Mouse (Mus musculus) neutrophil, adult 5-6 weeks (primary cell): Measurements from ENCODE around the gene Dis3l. TPM values are rescaled to one million over a fixed set of nuclear protein-coding genes. Genes with fewer than 3 reads are reported as not detected.
A peak's percentile ranks its signal among the peaks of the same experiment; 100 is the strongest.

Source experiments
- ATAC-seq: fragments of 151-379, 151-347 bp; 2 replicates; pipeline ENCODE4 v1.8.0; 2017; ENCODE audit warnings: mild to moderate bottlenecking, moderate TSS enrichment; ENCODE audit not compliant: insufficient number of reproducible peaks, poor library complexity, low FRiP score, severe bottlenecking; ENCODE audit errors: extremely low read depth
- total RNA-seq: library from RNA; stranded (forward); fragments of 200-1000 nt; gene quantifications from 2 replicates; pipeline ENCODE4 v1.2.3, GENCODE M21; 2017

Dis3l gene
- 12.7 and 13.8 TPM in 2 replicates for total RNA-seq

DNA sequence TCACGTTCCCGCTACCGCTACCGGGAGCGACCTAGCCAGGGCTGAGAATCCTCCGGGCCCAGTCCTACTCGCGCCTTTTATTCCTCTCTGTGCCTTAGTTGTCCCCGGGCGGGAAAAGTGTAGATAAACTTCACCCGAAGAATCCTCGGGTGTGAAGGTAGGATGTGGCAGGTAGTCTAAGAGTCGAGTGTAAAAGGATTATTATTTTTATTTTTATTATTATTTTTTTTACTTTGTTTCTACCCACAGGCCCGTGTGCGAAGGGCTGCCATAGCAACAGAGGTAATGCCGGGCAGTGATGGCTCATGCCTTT lies at the start of gene Dis3l:
Dis3l (minus strand) TSS at position 35 of the 313 bp plus-strand sequence.
- ATAC-seq: no peak

DNA sequence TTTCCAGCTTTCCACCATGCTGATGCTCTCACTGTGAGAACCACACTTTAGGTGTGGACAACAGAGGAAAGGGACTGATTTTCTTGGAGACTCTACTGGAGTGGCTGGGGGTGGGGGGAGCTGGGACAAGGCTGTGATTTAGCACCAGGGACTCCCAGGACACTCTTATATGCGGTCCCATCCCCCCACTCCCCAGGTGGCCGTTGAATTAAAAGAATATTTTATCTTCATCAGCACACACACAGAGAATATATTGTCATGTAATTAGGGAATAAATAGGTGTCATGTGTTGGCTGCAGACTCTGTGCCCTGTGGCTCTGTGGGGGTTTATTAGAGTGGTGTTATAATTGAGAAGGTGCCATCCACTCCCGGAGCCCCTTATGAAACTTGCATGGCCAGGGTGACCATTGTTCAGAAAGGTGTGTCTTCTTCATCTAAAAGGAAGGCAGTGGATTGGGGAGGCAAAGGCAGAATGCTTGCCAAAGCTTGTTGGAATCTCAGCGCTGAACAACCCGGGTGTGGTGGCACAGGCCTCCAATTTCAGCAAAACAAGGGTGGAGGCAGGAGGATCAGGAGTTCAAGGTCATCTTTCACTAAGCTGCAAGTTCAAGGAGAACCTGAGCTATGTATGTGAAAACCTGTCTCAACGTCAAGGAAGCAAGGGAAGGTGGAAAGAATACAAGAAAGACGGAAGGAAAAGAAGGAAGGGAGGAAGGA lies 48.6 kb upstream of the Dis3l start:
- ATAC-seq: no peak

DNA sequence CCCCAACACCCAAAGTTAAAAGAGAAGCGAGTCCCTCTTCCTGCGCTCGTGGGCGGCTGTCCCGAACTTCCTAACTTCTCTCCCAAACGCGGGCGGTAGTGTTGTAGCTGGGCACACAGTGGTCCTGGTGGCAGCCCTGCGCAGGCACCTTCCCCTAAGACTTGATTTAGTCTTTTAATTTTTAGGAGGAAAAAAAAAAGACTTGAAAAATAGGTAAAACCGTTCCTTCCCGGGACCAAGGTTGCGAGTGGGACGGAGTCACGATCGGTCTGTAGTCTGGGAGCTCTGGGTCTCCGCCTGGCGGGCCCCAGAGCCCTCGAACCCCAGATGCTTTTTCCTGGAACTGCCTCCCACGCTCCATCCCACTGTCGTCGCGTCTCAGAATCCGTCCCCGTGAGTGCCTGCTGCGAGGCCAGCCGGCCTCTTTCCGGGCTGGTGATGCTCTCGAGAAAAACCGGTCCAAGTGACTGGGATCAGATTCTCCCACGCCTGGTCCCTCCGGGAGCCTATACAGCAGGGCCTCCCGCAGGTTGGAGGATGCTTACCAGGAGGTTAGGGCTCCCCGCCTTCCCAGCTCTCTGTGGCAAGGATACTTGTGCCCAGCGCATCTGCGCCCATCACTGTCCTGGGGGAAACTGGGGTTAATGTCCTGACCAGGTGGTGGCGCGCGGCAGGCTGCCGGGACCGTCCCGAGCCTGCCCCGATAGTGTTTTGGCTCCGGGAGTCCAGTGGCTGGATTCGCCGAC lies 45.6 kb upstream of the Dis3l start:
- ATAC-seq: no peak

DNA sequence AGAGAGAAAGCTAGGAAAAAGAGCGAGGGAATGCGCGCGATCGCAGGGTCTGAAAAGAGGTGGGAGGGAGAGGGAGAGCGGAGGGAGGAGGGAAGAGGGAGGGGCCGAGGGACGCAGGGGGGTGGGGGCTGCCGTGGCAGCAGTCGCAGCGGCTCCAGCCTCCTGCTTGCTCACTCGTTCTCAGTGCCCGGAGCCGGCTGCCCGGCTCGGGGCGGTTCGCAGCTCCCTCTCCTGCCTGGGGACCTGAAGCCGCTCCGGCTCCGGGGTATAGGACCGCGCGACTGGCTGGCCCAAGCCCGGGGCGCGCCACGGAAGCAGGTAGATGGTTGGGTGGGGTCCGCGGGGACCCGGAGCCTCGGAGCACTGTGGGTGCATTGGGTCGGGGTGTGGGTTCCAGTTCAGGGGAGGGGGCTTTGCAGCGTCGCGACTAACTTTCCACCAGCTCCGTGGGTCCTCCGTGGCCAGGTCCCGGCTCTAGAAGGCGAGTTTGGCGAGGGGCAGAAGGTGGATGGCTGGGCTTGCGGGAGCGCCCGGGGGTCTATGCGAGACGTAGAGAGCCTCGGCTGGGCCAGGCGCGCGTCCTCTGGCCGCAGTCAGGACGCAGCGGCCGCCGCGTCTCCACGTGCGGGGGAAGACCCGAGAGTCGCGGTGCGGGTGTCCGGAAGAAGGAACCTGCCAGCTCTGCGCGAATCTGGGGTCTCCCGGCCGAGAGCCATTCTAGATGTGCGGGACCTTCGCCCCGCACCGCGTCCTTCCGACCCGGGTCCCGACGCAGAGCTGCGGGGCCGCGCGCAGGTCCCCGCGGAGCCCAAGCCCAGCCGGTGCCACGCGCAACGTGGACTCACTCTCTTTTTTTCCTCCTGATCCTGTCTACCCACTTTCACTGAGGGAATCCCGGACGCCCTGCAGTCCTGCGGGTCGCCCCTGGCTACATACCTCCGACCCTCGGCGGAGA lies 44.7 kb upstream of the Dis3l start, which contains the start of gene Megf11:
Megf11 (plus strand) TSS at position 116 of the 955 bp plus-strand sequence.
- no peak for ATAC-seq

DNA sequence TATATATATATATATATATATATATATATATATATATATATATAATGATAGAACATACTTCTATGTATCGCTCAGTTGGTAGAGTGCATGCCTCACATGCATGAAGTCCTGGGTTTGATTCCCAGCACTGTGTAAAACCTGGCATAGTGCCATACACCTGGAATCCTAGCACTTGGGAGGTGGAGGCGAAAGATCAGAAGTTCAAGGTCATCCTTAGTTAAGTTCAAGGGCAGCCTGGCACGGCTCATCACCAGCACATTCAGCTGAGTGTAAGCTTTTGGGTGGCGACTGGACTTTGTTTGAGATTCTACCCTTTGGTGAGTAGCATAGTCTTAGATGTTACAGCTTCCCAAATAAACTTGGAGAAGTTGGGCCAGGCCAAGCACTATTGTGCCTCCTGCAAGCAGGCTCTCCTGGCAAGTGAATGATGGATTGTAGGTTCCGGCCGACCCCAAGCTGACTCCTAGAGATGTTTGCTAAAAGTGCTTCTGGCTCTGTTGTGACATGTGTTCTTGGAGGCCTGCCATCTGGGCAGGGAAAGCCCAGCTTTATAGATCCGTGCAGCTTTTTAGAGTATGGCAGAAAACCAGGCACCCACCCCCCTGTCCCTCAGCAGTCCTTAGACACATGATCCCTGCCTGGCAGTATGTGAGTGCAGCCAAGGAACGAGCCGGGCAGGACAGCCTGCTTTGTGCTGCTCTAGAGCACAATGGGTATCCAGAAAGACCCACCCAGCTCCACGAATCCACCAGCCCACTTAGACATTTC lies 42.1 kb upstream of the Dis3l start:
- no peak for ATAC-seq

DNA sequence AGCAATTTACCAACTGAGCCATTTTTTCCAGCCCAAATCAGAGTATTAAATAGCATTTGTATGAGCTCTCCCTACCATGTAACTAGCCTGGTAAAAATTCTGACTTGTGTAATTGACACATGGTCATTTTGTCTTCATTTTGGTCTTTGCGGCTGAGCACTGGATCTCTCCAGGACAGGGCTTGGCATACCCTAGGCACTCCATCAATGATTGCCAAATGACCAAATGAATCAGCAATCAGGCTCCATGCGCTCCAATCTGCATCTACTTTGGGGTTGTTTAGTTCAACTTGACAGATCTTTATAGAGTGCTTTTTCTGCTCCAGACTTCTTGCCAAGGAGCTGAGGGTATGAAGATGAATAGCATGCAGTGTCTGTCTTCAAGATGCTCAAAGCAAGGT lies 35.3 kb upstream of the Dis3l start:
- no peak for ATAC-seq

DNA sequence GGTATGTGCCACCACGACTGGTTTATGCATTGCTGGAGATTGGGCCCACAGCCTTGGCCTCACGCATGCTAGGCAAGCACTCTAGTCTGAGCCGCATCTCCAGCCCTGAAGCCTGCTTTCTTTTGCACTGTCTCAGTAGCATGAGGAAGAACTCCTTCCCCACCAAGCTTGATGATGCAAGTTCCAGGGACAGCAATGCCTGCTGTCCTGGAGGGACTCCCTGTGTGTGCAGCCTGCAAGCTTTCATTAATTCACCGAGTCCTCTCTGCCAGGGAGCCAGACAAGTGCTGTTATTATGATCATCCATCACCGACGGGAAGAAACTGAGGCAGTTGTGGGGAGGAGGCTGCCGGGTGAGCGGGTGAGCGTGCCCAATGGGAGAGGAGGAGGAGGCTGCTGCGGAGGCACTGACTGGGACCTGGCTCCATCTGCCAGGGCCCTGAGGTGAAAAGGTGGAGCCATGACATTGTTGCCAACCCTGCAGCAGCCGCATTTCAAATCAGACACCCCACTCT lies 30.3 kb upstream of the Dis3l start:
- ATAC-seq: no peak

DNA sequence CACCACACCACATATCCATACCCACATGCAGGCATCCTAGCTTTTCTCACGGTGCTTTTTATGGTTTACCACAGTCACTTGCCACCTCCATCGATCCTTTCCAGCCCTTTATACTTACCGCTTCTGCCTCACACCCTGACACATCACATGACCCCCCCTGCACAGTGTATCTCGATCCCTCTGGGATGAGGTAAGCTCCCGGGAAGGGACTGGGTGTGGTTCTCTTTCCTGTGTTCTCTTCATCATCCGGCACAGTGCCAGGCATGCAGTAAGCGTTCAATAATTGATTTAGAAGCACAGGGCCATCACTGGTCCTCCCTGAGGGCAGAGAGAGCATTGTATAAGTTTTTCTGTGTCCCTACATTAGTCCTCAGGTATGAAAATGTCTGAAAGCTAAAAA lies 28.8 kb upstream of the Dis3l start:
- no peak for ATAC-seq

DNA sequence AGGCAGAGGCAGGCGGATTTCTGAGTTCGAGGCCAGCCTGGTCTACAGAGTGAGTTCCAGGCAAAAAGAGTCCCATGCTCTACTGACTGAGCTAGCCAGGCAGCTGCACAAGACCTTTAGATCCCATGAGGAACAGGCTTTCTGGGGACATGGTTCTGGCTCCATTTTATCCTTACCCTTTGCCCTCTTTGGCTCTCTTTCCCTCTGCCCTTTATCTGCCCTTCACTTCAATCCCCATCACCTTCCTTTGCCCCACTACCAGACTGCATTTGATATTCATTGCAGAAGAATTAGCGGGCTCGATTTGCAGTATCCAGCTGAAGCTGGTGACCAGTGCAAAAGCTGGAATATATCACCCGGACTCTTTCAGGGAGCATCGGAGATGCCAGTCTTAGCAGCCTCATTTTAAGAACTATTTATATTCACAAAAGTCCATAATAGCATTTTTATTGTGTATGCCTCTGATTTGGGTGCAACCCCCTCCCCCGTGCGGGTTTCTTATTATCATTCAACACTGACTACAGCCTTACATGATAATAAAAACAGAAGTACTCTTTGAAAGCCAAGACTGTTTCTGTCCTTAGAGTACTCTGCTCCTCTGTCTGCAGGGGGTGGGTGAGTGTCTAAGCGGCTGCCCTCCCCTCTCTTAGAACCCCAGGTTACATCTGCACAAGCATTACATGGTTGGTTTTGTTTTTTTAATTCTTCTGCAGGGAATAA lies 20.3 kb upstream of the Dis3l start:
- ATAC-seq: no peak

DNA sequence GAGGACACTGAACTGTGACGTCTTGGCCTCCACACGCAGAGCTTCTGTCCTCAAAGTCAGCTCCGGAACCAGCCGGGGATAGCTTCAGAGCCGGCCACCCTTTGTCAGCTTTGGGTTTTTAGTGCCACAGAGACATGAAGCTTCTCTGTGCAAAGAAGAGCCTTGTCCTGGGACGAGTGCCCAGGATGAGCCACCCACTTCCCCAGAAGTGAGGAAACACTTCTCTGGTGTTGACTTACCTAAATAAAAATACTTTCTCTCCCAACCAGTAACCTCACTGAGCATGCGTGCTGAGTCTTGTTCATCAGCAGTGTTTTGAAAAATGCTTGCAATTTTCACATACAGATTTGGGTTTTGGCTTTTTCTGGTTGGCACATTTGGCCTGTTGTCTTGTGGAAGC lies 14.5 kb upstream of the Dis3l start:
- no peak for ATAC-seq

DNA sequence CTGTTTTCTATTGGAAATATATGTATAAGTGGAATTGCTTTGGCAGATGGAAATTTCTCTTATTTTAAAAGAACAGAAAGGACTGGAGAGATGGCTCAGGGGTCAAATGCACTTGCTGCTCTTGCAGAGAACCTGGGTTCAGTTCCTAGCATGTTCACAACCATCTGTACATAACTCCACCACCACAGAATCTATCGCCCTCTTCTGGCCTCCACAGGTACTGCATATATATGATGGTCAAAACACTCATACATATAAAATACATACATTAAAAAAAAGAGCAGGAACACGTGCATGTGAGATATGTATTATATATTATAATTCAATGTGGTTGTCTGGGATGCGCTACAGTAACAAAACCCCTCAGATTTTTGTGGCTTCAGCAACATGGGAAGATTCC lies 10.1 kb upstream of the Dis3l start:
- 0 out of 2 replicates have a peak, but pooled peaks have one; percentile 49 for ATAC-seq

DNA sequence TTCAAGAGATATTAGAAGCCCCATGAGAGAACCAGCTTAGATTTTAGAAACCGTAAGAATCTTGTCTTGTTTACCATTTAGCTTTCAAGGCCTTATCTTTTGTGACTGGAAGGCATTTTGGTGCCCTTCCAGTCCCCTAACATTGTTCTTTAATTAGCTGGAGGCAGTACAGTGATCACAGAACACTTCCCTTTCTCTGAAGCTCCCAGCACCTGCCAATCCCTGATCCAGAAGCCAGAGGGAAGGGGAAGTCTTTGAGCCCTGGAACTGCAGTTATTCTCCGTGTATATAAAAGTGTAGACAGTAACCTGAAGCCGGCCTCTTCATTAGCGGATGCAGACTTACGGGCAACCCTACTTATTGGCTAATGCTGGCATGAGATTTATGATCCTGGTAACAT lies 8.4 kb upstream of the Dis3l start:
- ATAC-seq: no peak

DNA sequence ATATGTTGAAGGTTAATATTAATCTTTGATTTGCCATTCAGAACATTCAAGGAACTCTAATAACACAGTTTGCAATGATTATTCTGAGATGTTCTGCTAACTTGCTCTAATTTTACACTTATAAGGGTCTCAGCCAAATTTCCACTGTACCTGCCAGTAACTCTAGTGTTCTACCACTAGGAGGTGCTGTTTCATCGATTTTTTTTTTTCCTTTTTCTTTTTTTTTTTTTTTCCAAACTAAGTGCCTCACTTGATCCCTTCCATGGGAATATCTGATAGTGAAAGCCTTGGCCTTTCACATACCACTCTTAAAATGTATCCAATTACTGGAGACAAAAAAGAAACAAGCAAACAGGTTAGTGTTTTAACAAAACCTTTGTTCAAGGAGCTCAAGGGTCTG lies 6.3 kb upstream of the Dis3l start:
- no peak for ATAC-seq

DNA sequence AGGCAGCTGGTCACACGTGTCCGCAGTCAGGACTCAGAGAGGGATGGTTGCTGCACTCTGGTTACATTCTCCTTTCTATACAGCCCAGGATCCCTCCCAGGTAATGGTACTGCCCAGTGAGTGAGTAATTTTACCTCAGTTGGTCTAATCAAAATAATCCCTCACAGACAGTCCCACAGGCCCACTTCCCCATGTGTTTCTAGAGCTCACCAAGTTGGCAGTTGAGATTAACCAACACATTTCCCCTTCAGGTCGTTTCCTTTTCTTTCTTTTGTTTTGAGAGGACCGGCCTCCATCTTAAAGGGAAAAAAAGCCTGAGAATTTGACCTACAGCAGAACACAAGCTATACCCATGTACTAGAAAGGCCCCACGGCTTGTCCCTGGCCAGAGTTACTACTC lies 4.8 kb upstream of the Dis3l start:
- ATAC-seq: no peak

DNA sequence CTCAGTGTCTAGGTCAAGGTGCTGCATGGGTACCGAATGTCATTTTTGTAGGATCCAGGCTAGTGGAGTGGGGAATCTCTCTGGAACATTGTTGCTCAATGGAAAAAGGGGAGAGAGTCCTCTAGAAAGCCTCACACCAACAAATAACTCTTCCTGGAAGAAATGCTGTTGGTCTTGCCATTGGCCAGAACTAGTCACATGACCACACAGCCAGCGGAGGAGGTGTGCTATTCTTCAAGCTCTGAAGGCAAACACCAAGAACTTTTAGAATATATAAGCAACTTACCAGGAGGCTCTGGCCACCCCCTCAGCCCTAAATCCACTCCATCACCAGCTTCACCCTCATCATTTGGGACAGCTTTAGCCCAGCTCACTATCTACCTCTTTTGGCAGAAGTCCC lies 2.6 kb upstream of the Dis3l start:
- no peak for ATAC-seq

DNA sequence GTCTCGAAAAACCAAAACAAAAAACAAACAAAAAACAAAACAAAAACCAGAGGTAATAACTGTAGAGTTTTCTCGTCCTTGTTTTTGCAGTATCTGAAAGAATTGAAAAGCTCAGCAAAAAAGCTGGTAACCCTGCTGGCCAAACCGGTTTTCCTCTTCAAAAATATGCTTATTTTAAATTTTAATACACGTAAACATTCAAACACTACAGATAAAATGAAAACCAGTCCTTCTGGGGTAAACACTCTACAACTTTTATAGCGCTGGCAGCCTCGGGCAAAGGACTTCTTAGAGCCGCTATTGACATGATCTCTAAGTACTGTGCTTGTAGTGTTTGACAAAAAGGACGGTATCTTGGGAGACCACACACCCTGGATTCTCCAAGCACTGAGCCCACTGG lies 583 bp upstream of the Dis3l start:
- ATAC-seq: no peak

DNA sequence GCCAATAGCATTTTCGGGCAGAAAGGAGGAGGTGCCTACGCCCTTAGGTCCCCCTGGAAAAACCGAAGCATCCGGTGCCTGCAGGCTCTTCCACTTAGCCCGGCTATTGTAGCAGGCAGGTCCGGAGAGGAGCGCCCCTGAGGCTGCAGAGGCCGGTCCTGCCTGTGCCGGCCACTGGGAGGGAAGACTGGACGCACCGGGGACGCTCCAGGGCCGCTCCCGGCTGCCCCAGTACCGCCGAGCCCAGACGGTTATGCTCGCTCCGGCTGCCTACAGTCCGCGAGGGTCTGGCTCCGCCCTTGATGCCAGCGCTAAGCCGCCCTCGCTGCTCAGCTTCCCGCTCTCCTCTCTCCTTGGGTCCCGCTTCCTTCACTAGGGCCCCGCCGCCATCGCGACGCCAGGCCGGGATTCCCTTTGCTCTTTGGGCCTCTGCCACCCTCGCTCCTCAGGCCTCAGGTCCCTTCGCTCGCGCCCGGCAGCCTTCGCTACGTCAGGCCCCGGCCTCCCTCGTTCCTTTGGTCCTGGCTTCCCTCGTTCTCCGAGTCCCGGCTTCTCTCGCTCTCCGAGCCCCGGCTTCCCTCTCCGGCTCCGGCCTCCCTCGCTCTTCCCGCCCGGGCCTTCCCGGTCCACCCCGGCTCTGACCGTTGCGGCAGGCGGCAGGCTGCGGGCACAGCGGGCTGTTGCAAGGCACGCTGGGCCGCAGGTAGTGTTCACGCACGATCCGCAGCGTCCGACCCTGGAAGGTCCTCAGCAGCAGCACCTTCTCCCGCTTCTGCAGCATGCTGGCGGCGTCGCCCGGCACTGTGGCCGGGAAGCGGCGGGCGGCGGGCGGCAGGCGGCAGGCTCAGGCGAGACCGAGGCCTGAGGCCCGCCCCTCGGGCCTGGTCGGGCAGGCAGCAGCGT lies 486 bp downstream of the Dis3l start:
- ATAC-seq: peak; percentile 40; the same call in 1 of the 2 replicates
